8 mouse cellular contexts compared by ENCODE assay signal in the genomic region with DNA sequence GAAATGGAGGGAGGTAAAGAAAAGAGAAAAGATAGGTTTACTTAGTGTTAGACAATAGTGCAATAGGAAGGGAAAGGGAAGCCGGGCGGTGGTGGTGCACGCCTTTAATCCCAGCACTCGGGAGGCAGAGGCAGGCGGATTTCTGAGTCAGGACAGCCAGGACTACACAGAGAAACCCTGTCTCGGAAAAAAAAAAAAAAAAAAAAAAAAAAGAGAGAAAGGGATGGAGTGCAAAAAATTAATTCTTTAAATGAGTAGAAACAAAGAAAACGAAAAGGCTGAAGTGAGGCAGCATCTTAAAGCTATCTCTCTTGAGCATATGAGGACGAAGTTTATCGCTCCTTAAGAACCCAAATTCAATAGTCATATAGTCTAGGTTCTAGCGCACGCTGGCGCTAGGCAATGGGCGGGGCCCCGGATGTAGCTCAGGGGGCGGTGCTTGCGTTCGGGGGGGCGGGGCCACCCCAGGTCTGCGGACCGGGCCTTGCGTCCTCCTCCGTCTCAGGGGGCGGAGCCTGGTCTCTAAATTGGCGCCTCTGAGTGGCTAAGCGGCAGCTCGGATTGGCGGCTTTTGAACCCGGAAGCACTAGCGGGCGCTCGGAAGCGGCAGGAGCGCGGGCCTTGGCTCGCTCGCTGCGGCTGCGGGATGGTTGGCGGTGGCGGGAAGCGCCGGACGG. TPM values are rescaled to one million over a fixed set of nuclear protein-coding genes. Genes with fewer than 3 reads are reported as not detected.
DNase-seq lines count a peak whose midpoint lies in the region; ATAC-seq and TF ChIP-seq lines count a peak whose summit lies in the region.

Gene Hpf1 (plus strand): TSS at position 576 of the 677 bp plus-strand sequence.

- H3K9me3 ChIP-seq in ES-E14 (ENCODE audit: control insufficient read depth, insufficient read depth, low read depth, low read length), result no peaks in the 10 kb centered on the region
- H3K9me3 ChIP-seq in forebrain, embryonic 15.5 days, result no peaks in the 10 kb centered on the region

- TF ChIP-seq CTCF in lung, adult 2 months (IDR thresholded peaks at IDR 0.05; ENCODE audit: insufficient read depth, low read length), result no peak

- peak; percentile 96 for DNase-seq in ES-E14 (ENCODE audit: low read depth, low spot score)
- DNase-seq in cerebellum, adult 11-12 months, result peak; percentile 96
- peak; percentile 88 for DNase-seq in heart, postnatal 25 days (ENCODE audit: low spot score)
- DNase-seq in layer of hippocampus, adult 18-20 months (ENCODE audit: low spot score in 2 of 2), result peak; percentile 90 to 95
- DNase-seq in lung, adult 2 months, result peak; percentile 91
- DNase-seq in thymus, adult 18-20 months, result peak; percentile 92 to 94

- in situ Hi-C loops in ES-E14 (cut with MboI; ENCODE audit: low sequenced_read_pairs in 2 of 2, unreplicated experiment in 2 of 2), result loop anchor here in 1 of 2 experiments (25.0 kb wide), 1 partner anchor 378 kb away; the partner anchor contains the start of genes Aadat and Gm10283

- H3K4me2 ChIP-seq in forebrain, embryonic 15.5 days (replicated peaks), result peak within 1 kb of the TSS; percentile 73

- peak within 1 kb of the TSS; percentile 94 for H3K9ac ChIP-seq in ES-E14 (ENCODE audit: insufficient read depth, low read depth, low read length, poor library complexity, severe bottlenecking)
- peak within 1 kb of the TSS; percentile 82 for H3K9ac ChIP-seq in forebrain, embryonic 15.5 days (replicated peaks)

- H3K27ac ChIP-seq in ES-E14 (ENCODE audit: insufficient read depth, low read depth, low read length, poor library complexity, severe bottlenecking), result peak within 1 kb of the TSS; percentile 26
- H3K27ac ChIP-seq in forebrain, embryonic 15.5 days (replicated peaks), result peak within 1 kb of the TSS; percentile 54; the same call in 1 of the 2 replicates

- H3K4me1 ChIP-seq in ES-E14 (ENCODE audit: control insufficient read depth in 2 of 2, insufficient read depth in 2 of 2, low read length in 2 of 2, poor library complexity in 1 of 2), result peaks cover 0 to 4% of the 10 kb centered on the region in 2 experiments; a peak in 1 of 4 replicates
- peaks cover 22% of the 10 kb centered on the region for H3K4me1 ChIP-seq in forebrain, embryonic 15.5 days
- peaks cover 8% of the 10 kb centered on the region for H3K4me1 ChIP-seq in lung, adult 2 months (ENCODE audit: control insufficient read depth, insufficient read depth, low read length)

- TF ChIP-seq POLR2A in lung, adult 2 months (IDR thresholded peaks at IDR 0.05; ENCODE audit: borderline replicate concordance, extremely low read depth, low read depth, low read length), result 0 out of 2 replicates have a peak, but pooled peaks have one; percentile 47

- intact Hi-C loops in heart, postnatal 25 days (cut with DNase I), result loop anchor here (5.0 kb wide), 1 partner anchor 102 kb away; the partner anchor contains the start of gene Nek1

- WGBS in forebrain, embryonic 15.5 days, result 5% methylated on average over 40 of the region's 43 CpGs
- WGBS in lung, adult 2 months, result 4% methylated on average over 43 of the region's 43 CpGs

- H3K27me3 ChIP-seq in forebrain, embryonic 15.5 days, result no peaks in the 10 kb centered on the region

- no peaks in the 10 kb centered on the region; the same call in 1 of the 2 replicates for H3K36me3 ChIP-seq in ES-E14 (ENCODE audit: control insufficient read depth, insufficient read depth, low read length, poor library complexity, severe bottlenecking)
- no peaks in the 10 kb centered on the region for H3K36me3 ChIP-seq in forebrain, embryonic 15.5 days

- ATAC-seq in forebrain, embryonic 15.5 days (replicated peaks), result peak; percentile 99
- ATAC-seq in neutrophil, adult 5-6 weeks (ENCODE audit: extremely low read depth, insufficient number of reproducible peaks, low FRiP score, poor library complexity, severe bottlenecking), result peak; percentile 99

- H3K4me3 ChIP-seq in ES-E14 (ENCODE audit: insufficient read depth in 1 of 2, low read depth in 1 of 2, low read length in 2 of 2, poor library complexity in 1 of 2, severe bottlenecking in 1 of 2), result peak within 1 kb of the TSS; percentile 89 to 92
- peak within 1 kb of the TSS; percentile 71 for H3K4me3 ChIP-seq in forebrain, embryonic 15.5 days
- peak within 1 kb of the TSS; percentile 82 for H3K4me3 ChIP-seq in lung, adult 2 months (replicated peaks; ENCODE audit: extremely low read depth, low read depth, low read length)

TF ChIP-seq in ES-E14, 5 proteins besides CTCF, POLR2A, EP300 and RAD21:
- TF ChIP-seq HCFC1 (IDR thresholded peaks at IDR 0.05; ENCODE audit: borderline replicate concordance, insufficient read depth, low read length) (no peak), ZNF384 (IDR thresholded peaks at IDR 0.05; ENCODE audit: low read depth, low read length) (peak; percentile 95)

RNA-seq across cellular contexts. Expression of gene Hpf1, which starts in this region (rescaled TPM):
- 31.1 and 44.6 TPM in 2 replicates for total RNA-seq in ES-E14 (2012; rRNA removed)
- polyA plus RNA-seq in forebrain, embryonic 15.5 days (2015; fragmentation: Nextera tagmentation; extraction: Ambion mirVana), result 105 and 106 TPM in 2 replicates
- total RNA-seq in heart, postnatal 25 days (2021), result 10 to 100 TPM; 16.5 to 20.7 TPM
- total RNA-seq in layer of hippocampus, adult 18-20 months (2021), result 10 to 100 TPM; 50.4 to 52.1 TPM
- polyA plus RNA-seq in lung, adult 2 months (2012; rRNA removed), result 3.1 and 8.3 TPM in 2 replicates
- 30.7 and 34.4 TPM in 2 replicates for total RNA-seq in neutrophil, adult 5-6 weeks (2017)

Comparison
In these comparisons a context has a peak if more than half of its experiments do, and no peak if none do; other contexts are left out.
1. Peak in every context shown above with its lines: DNase-seq, ATAC-seq, H3K4me3 ChIP-seq and H3K27ac ChIP-seq.
2. RNA of gene Hpf1 (polyA plus RNA-seq): 105 to 106 TPM in forebrain, embryonic 15.5 days; 3.1 to 8.3 TPM in lung, adult 2 months; every median in the first group is over 10 times any median in the second.